Mouse (Mus musculus) gonadal fat pad, adult 2 months (tissue): ENCODE results near the gene Chsy1. TPM values are rescaled to one million over a fixed set of nuclear protein-coding genes. Genes with fewer than 3 reads are reported as not detected.

Experiments used
- DNase-seq: peaks from one replicate; pipeline ENCODE4 v3.0.0-alpha.2; 2012; ENCODE audit warnings: low read depth
- polyA plus RNA-seq: library from polyadenylated mRNA; depleted of rRNA; stranded (reverse); fragments of >200 nt; gene quantifications from 2 replicates; pipeline ENCODE4 v1.2.3, GENCODE M21; 2012

Chsy1 gene
- polyA plus RNA-seq, 1 experiment = 4.7 TPM

DNA sequence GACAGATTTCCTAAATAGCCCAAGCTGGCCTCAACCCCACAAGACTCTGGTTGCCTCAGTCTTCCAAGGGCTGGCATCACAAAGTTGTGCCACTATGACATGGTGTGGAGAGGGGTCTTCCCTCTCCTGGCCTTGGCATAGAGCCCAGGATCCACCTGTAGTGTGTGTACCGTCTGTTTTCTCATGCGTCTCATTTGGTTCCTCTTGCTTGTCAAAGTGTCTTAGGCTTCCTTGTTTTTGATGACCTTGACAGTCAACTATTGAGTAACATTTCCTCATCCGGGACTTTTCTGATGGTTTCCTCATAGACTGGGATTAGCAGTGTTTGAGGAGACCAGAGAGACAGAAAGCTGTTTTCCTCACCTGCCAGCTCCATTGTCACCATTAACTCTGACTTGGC lies 30.8 kb downstream of the Chsy1 start:
- DNase-seq = no peak

- DNase-seq = no peak
These were observed 31.7 kb downstream of the Chsy1 start for GRCm38 (mm10) chr7:66140923-66141570.

DNA sequence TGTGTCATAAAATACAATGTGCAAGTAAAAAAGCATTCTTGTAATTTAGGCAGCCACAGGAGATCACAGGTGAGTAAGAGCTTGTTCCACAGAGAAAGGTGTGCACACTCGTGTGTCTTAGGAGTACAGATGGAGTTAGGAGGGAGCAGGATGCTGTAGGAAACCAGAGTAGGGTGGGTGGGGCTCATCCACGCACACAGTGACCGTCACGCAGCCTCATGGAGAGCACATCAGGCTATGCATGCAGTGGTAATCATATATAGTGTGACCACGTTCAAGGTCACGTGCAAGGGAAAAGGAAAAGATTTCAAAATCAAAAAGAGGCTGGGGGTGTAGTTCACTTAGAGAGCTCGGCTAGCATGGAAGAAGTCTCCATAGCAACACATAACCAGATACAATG lies 33.2 kb downstream of the Chsy1 start:
- DNase-seq = no peak

GRCm38 (mm10) chr7:66144543-66144942 lies 35.2 kb downstream of the Chsy1 start:
- DNase-seq = no peak

DNA sequence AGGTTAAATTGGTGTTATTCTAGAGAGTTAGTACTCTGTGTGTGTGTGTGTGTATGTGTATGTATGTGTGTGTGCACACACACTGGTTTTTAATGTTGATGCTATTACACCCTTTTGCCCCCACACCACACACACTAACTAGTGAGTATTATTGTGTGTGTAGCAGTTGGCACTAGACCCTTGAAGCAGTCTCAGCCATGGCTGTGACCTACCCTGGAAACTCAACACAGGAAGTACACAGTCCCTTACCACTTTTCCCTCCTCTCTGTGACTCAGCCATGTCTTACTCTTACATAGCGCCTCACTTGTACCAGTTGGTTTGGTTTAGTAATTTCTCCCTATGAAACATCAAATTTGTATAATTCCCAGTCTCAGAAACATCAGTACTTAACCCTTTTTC lies 37.8 kb downstream of the Chsy1 start:
- DNase-seq = no peak

DNA sequence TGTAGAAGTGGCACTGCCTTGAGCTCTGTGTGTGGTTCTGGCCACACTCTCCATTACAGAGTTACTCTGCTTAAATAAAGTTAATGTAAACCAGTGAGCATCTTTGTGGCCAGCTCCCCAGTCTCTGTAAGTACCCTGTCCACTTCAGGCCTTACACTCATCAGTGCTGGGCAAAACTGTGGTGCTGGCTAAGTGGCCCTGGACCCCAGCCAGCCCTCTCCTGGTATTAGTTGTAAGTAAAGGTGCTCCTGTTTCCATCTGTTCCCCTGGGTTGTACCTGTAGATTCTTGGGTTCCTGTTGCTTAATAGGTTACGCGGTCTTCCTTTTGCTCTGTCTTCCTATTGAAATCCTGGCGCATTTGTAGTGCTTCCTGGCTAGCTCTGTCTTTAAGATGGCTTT lies 38.5 kb downstream of the Chsy1 start:
- no peak for DNase-seq

DNA sequence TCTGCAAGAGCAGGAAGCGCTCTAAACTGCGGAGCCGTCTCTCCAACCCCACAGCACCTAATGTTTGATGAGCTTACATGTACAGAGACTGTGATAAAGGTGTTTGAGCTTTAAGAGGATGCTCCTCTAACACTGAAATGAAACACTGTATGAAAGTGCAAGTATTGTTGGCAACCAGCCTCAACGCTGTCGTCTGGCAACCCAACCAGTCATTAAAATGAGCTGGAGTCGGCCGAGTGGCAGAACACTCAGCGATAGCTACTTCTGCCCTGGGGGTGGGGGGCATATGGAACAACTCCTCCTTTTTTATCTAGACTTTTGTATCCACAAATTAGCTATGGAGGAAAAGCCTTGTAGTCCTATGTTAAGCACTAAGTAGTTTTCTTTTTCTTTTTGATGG lies 40.2 kb downstream of the Chsy1 start:
- DNase-seq = no peak

DNA sequence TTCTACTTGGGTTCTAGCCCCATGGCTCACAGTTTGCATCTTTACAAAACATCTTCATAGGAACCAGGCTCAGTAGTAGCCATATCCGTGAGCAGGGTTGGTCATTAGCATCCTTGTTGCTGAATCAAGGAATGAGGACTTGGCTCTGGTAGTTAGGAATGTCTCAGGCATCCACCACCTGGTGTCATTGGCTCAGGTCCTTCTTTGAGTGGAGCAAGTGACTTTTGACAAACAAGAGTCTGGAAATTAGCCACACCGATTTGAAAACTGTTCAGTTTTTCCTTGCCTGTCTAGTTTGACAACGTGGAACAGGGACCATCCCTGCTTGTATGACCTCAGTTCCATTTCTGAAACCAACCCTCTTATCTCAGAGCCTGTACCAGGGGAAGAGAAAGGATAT lies 41.1 kb downstream of the Chsy1 start:
- no peak for DNase-seq

DNA sequence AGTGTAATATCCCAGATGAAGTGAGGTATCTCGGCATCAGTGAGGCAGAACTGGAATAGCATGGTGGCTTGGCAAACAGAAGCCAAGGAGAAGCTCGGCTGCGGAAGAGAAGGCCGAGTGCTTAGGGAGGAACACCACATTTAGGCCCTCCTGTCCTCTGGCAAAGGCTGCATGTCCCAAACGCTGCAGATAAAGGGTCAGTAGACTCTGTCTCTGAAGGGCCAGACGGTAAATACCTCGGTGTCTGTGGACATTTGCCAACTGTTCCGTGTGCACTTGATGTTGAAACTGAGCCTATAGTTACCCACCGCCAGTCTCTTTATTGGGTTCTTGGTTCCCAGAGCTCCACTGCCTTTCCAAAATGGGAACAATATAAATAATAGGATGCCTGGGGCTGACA lies 48.1 kb downstream of the Chsy1 start:
- DNase-seq = no peak

- no peak for DNase-seq
These were observed 48.6 kb downstream of the Chsy1 start for GRCm38 (mm10) chr7:66157861-66158415.

DNA sequence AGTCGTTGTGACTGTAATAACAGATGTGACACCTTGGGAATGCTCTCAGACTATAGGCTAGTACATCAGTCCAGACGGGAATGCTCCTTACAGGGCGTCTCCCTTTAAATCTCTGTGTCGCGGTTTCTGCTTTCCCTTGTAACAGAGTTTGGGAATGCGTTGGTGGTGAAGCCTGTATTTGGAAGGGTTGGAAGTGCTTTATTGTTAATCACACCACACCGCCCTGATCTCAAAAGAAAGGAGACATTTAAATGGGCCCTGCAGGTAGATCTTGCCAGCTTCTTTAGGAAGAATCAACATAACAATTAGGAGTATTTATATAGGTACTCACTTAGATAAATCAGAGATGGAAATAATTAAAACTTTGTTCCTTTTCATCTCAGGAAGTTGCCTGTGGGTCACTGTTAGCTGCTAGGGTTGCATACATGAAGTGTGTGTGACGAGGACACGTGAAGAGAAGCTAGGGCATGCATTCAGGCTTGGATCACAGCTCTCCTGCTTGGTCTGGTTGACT lies 49.4 kb downstream of the Chsy1 start:
- DNase-seq = no peak

DNA sequence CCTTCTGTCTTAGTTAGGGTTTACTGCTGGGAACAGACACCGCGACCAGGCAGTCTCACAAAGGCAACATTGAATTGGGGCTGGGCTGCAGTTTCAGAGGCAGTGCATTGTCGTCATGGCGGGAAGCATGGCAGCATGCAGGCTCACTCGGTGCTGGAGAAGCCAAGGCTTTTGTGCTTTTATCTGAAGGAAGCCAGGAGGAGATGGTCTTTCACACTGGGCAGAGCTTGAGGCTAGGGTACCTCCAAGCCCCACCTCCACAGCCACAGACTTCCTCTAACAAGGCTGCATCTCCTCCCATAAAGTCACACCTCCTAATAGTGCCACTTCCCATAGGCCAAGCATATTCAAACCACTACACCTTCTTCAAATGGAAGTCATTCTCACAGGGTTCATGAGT lies 50.6 kb downstream of the Chsy1 start:
- no peak for DNase-seq

DNA sequence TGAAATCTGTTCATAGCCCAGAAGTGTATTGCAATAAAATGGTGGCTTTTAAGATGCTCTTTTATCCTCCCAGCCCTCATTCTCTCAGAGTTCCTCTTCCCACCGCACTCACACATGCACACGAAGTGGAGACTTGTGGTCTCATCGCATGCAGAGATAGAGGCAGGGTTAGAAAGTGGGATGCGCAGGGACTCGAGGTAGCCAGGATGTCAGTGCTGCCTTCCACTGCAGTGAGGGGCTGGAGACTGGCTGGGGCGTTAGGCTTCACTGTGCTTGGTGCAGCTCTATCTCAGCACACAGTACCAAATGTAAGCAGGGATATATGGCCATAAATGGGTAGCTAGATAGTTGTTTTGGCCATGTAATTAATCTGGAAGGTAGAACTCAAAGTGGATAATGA lies 52.5 kb downstream of the Chsy1 start:
- DNase-seq = no peak

DNA sequence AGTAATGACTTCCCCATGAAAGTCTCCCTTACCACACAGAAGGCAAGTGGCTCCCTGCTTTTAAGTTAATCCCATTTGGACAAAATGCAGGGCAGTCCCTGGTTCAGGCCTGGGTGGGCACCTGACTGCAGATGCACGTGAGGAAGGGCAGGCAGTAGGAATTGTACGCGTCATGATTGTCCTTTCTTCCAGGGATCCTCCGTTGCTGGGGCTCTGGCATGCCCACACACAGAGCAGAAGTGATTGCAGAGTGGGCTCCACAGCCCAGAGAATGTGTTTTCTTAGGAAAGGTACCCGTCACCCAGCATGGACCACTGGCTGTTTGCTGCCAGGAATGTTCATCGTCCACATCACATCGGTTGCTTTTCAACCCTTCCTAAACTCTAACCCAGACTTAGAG lies 53.2 kb downstream of the Chsy1 start:
- DNase-seq = no peak

DNA sequence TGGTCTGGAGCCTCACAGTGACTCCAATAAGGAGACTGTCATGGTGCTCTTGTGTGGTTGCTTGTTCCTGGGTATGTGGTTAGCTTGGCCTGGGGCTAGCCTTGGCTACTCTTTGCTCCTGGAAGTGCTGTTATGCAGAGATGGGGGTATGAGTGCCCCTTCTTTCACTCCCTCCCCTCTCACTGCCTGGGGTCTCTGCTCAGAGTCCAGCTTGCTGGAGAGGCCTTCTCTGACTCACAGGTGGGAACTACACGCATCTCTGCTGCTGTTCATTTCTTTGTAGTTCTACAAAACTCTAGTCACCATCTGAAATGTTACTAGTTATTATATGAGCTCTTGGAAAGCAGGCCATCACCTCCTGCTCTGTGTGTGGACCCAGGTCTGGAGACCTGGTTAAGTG lies 53.7 kb downstream of the Chsy1 start:
- no peak for DNase-seq

DNA sequence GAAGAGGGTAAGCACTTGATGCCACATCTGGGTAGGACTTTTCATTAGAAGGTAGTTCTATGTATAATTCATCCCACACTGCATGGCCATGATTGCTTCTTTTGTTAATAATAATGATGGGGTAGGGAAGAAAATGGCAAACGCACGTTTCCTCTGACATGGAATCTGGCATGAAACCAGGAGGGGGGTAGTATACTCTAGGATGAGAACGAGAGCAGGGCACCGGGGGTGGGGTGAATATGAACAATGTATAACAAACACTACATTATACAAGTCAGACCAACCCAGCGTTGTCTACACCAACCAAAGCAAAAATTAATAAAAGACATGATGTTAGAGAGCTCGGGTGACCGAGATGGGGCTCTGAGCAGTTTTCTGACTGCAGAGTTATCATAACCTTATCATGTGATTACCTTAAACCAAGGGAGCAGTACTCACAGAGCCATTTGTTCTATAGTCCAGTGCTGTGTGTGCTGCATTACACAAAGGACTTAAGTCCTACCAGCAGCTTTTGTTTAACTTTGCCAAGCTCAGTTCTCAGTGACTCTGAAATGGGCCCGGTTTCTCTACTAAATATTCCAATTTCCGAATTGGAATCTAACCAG lies 55.2 kb downstream of the Chsy1 start:
- no peak for DNase-seq

DNA sequence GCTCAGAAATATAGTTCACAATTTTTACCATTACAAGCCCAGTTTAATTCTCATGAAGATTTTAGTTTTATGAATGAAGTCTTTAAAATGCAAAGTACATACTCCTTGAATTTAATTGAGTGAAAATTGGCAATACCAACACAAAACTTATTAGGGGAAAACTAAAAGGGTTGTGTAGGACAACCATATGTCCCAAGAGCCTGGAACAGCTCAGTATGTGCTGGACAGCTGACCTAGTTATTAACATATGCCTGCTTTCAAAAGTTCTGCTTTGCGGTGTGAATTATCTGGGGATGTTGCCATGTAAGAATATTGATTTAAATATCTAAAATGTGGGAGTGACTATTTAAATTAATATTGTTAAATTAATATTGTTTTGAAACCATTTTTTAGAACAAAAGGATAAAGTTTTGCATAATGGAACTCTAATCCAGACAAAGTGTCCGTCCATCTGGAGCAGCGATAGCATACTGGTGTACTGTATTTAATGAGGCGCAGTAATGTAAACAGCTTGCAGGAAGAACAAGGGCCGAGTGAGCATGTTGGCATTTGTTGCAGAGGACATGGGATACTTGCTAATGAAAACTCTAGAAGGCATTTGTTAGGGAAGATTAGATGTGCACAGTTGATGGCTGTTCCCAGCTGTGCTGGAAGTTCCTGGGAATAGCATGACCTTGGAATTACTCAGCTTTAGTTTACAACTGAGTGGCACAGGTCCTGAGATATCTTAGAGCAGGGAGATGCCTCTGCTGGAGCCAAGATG lies 55.9 kb downstream of the Chsy1 start:
- no peak for DNase-seq

- DNase-seq = no peak
These were observed 59.6 kb downstream of the Chsy1 start for GRCm38 (mm10) chr7:66168877-66169276.

DNA sequence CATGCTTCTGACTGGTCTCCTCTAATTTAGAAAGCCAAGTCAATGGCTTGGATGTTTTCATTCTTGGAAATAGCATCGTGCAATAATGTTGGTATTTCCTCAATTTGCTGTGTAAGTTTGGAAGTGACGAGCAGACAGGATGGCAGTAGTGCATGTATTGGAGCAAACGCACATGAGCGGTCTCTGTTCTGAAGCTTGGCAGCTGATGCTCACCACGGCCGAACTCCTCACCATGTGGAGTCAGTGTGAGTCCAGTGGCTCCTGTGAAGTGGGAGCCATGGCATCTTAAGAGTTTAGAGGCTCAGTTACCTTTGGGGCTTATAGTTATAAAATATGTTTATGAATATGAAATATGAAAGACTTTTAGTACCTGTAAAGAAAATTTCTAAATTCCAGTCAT lies 60.2 kb downstream of the Chsy1 start:
- no peak for DNase-seq

DNA sequence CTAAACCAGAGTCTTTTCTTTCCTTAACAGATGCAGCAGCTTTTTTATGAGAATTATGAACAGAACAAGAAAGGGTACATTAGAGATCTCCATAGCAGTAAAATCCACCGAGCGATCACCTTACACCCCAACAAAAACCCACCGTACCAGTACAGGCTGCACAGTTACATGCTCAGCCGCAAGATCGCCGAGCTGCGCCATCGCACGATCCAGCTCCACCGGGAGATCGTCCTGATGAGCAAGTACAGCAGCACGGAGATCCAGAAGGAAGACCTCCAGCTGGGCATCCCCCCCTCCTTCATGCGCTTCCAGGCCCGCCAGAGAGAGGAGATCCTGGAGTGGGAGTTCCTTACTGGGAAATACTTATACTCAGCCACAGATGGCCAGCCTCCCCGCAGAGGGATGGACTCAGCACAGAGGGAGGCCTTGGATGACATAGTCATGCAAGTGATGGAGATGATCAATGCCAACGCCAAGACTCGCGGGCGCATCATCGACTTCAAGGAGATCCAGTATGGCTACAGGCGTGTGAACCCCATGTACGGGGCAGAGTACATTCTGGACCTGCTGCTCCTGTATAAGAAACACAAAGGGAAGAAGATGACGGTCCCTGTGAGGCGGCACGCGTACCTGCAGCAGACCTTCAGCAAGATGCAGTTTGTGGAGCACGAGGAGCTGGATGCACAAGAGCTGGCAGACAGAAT lies 61.6 kb downstream of the Chsy1 start:
- no peak for DNase-seq

GRCm38 (mm10) chr7:66175738-66176137 lies 66.4 kb downstream of the Chsy1 start:
- no peak for DNase-seq

DNA sequence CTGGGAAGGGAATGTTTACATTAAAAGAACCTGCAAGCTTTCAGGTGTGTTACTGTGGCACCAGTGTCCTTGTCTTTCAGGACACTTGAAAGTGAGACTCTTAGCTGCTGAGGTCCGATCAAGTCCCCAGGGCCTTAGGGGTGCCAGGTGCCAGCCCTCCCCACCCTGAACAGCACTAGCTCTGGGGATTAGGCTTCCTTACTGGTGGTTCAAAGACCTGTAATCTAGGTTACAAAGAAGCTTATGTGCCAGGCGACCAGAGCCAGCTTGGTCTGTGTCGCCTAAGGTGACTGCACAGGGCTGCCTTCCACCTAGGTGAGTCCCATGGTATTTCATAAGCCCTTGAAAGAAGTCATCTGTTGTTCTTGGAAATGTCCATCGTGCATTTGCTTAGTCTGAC lies 66.9 kb downstream of the Chsy1 start:
- DNase-seq = peak; percentile 17
